Mouse (Mus musculus): ENCODE measurements around the gene Pon1.

DNA sequence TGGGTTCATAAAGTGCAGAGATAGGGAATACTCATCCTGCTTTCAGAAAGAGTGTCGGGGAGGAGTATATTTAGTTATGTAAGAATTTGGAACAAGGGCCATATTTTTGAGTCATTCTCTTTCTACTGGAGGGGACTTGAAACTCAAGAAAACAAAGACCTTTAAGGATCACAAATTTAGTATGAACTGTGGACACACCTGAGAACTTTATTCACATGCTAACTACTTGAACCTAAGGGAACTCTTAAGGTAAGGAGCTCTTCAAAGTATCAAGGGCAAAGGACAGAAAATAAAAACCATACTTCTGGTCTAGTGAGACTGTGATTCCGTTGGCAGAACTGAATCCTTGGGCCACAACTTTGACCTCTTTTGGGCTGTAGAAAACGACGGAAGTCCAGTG lies 38.3 kb upstream of the Pon1 start:
- TF ChIP-seq CTCF (IDR thresholded peaks at IDR 0.05; ENCODE audit: low read depth, low read length), result no peak
- no peak for TF ChIP-seq POLR2A (IDR thresholded peaks at IDR 0.05; ENCODE audit: borderline replicate concordance, low read depth, low read length)

All from bone marrow macrophage, adult 2 months (primary cell).